ENCODE assay signal across 9 mouse cellular contexts in genomic region chr6:122660601-122661379, GRCm38 (mm10). TPM values are rescaled to one million over a fixed set of nuclear protein-coding genes. Genes with fewer than 3 reads are reported as not detected.
DNase-seq lines count a peak whose midpoint lies in the region; ATAC-seq and TF ChIP-seq lines count a peak whose summit lies in the region.
"Had no signal": no experiment of that assay in that cellular context is flagged by ENCODE, and none has a peak within 500 bp of the region (broad histone marks: within the 10 kb centered on the region; RNA-seq: fewer than 3 reads in every experiment).

No protein-coding gene starts in this region.

- H3K4me2 ChIP-seq in forebrain, embryonic 13.5 days: no peak overlapping the region

- TF ChIP-seq POLR2A in heart, adult 2 months (IDR thresholded peaks at IDR 0.05; ENCODE audit: insufficient read depth, low read depth, low read length): no peak

- no peaks in the 10 kb centered on the region for H3K4me1 ChIP-seq in heart, adult 2 months (ENCODE audit: control insufficient read depth, insufficient read depth, low read length)
- H3K4me1 ChIP-seq in heart, embryonic 10.5 days: peaks cover 10% of the 10 kb centered on the region
- peaks cover 8% of the 10 kb centered on the region for H3K4me1 ChIP-seq in forebrain, embryonic 13.5 days

- H3K9me3 ChIP-seq in heart, embryonic 10.5 days: no peaks in the 10 kb centered on the region
- H3K9me3 ChIP-seq in forebrain, embryonic 13.5 days (replicated peaks): no peaks in the 10 kb centered on the region

- no peak overlapping the region for H3K27ac ChIP-seq in heart, adult 2 months
- no peak overlapping the region for H3K27ac ChIP-seq in heart, embryonic 10.5 days
- H3K27ac ChIP-seq in forebrain, embryonic 13.5 days: no peak overlapping the region

- H3K79me2 ChIP-seq in heart, adult 2 months (replicated peaks; ENCODE audit: control insufficient read depth, insufficient read depth, low read length): no peaks in the 10 kb centered on the region

- DNase-seq in heart, adult 2 months: peak in 1 of 2 experiments; percentile 25
- DNase-seq in heart, embryonic 10.5 days (ENCODE audit: low spot score): no peak
- peak; percentile 24 for DNase-seq in kidney, postnatal 14 days
- peak; percentile 59 for DNase-seq in mesoderm, embryonic 11.5 days (ENCODE audit: low read depth, low spot score)
- peak; percentile 44 for DNase-seq in right cerebral cortex, postnatal 4 days

- no peaks in the 10 kb centered on the region for H3K27me3 ChIP-seq in heart, adult 2 months (ENCODE audit: control insufficient read depth, insufficient read depth, low read length)
- H3K27me3 ChIP-seq in heart, embryonic 10.5 days (ENCODE audit: insufficient read depth, poor library complexity, severe bottlenecking): peaks cover 30% of the 10 kb centered on the region
- H3K27me3 ChIP-seq in forebrain, embryonic 13.5 days: peaks cover 19% of the 10 kb centered on the region

- H3K4me3 ChIP-seq in heart, adult 2 months: no peak overlapping the region
- no peak overlapping the region for H3K4me3 ChIP-seq in heart, embryonic 10.5 days
- no peak overlapping the region for H3K4me3 ChIP-seq in forebrain, embryonic 13.5 days

- H3K36me3 ChIP-seq in heart, adult 2 months (ENCODE audit: control insufficient read depth, insufficient read depth, low read length): no peaks in the 10 kb centered on the region
- H3K36me3 ChIP-seq in heart, embryonic 10.5 days: no peaks in the 10 kb centered on the region
- no peaks in the 10 kb centered on the region for H3K36me3 ChIP-seq in forebrain, embryonic 13.5 days (ENCODE audit: poor library complexity, severe bottlenecking)

- no peak for TF ChIP-seq EP300 in heart, adult 2 months (IDR thresholded peaks at IDR 0.05; ENCODE audit: insufficient read depth, low read depth, low read length)

- no peak overlapping the region for H3K9ac ChIP-seq in heart, adult 2 months (ENCODE audit: low read depth, low read length)
- no peak overlapping the region for H3K9ac ChIP-seq in forebrain, embryonic 13.5 days

- peak; percentile 79 for TF ChIP-seq CTCF in heart, adult 2 months (IDR thresholded peaks at IDR 0.05)

- peak; percentile 86 for ATAC-seq in CD4-positive, CD25-positive, alpha-beta regulatory T cell, adult 4 months
- peak; percentile 62 for ATAC-seq in cerebellum, adult (ENCODE audit: insufficient number of reproducible peaks, low FRiP score, low TSS enrichment)
- ATAC-seq in forebrain, embryonic 13.5 days: peak; percentile 68

- 35% methylated on average over 8 of the region's 8 CpGs for WGBS in heart, adult 2 months
- 32% methylated on average over 8 of the region's 8 CpGs for WGBS in heart, embryonic 10.5 days
- WGBS in forebrain, embryonic 13.5 days: 41% methylated on average over 8 of the region's 8 CpGs

- intact Hi-C loops in heart, adult 2 months (cut with DNase I): loop anchor here (2.0 kb wide), 1 partner anchor 126 kb away; no protein-coding TSS in a partner anchor

RNA-seq across cellular contexts. Expression of gene Dppa3, which starts 34.6 kb away (rescaled TPM):
- not detected for total RNA-seq in heart, adult 2 months (2021)
- polyA plus RNA-seq in heart, adult 2 months (2012; rRNA removed): not detected in 2 replicates
- polyA plus RNA-seq in heart, embryonic 10.5 days (2016; fragmentation: Nextera tagmentation; extraction: Ambion mirVana): not detected in 2 replicates
- polyA plus RNA-seq in CD4-positive, CD25-positive, alpha-beta regulatory T cell, adult 4 months (2017; shearing (Covaris generic)): not detected
- not detected in 2 replicates for polyA plus RNA-seq in forebrain, embryonic 13.5 days (2015; fragmentation: Nextera tagmentation; extraction: Ambion mirVana)
- total RNA-seq: layer of hippocampus, postnatal 25 days had no signal

RNA-seq across cellular contexts. Expression of gene Nanog, which starts 46.5 kb away (rescaled TPM):
- total RNA-seq in heart, adult 2 months (2021): not detected
- polyA plus RNA-seq in heart, adult 2 months (2012; rRNA removed): not detected in 2 replicates
- polyA plus RNA-seq in heart, embryonic 10.5 days (2016; fragmentation: Nextera tagmentation; extraction: Ambion mirVana): 0.20 and 0.57 TPM in 2 replicates
- under 1 TPM in 1 of 2 experiments, not detected in 1; 0.22 TPM for polyA plus RNA-seq in CD4-positive, CD25-positive, alpha-beta regulatory T cell, adult 4 months (2017; shearing (Covaris generic))
- 0.18 and 0.23 TPM in 2 replicates for polyA plus RNA-seq in forebrain, embryonic 13.5 days (2015; fragmentation: Nextera tagmentation; extraction: Ambion mirVana)
- total RNA-seq: layer of hippocampus, postnatal 25 days had no signal

RNA-seq across cellular contexts. Expression of gene Gdf3, which starts 50.9 kb away (rescaled TPM):
- not detected for total RNA-seq in heart, adult 2 months (2021)
- polyA plus RNA-seq in heart, adult 2 months (2012; rRNA removed): not detected in 2 replicates
- 0.06 and 1.1 TPM in 2 replicates for polyA plus RNA-seq in heart, embryonic 10.5 days (2016; fragmentation: Nextera tagmentation; extraction: Ambion mirVana)
- polyA plus RNA-seq in CD4-positive, CD25-positive, alpha-beta regulatory T cell, adult 4 months (2017; shearing (Covaris generic)): not detected
- not detected in 2 replicates for polyA plus RNA-seq in forebrain, embryonic 13.5 days (2015; fragmentation: Nextera tagmentation; extraction: Ambion mirVana)
- total RNA-seq: layer of hippocampus, postnatal 25 days had no signal

RNA-seq across cellular contexts. Expression of gene Apobec1, which starts 58.5 kb away (rescaled TPM):
- 1 to 10 TPM; 4.8 to 6.1 TPM for total RNA-seq in heart, adult 2 months (2021)
- 9.8 and 17.9 TPM in 2 replicates for polyA plus RNA-seq in heart, adult 2 months (2012; rRNA removed)
- polyA plus RNA-seq in heart, embryonic 10.5 days (2016; fragmentation: Nextera tagmentation; extraction: Ambion mirVana): 0.43 and 0.64 TPM in 2 replicates
- 10 to 100 TPM; 24.3 to 35.4 TPM for polyA plus RNA-seq in CD4-positive, CD25-positive, alpha-beta regulatory T cell, adult 4 months (2017; shearing (Covaris generic))
- polyA plus RNA-seq in forebrain, embryonic 13.5 days (2015; fragmentation: Nextera tagmentation; extraction: Ambion mirVana): 2.9 and 3.8 TPM in 2 replicates
